Mouse (Mus musculus) midbrain, embryonic 10.5 days (tissue): ENCODE data around the gene Cacna1a. TPM values are rescaled to one million over a fixed set of nuclear protein-coding genes. Genes with fewer than 3 reads are reported as not detected.

ENCODE experiments used
- DNase-seq: peaks from one replicate; pipeline ENCODE4 v3.0.0-alpha.2; 2017; ENCODE audit warnings: low spot score
- H3K27ac ChIP-seq: fragments of 300-500 bp; sonication (generic); replicated peaks from 2 replicates; pipeline ENCODE4 v1.5.1; 2016; ENCODE audit warnings: mild to moderate bottlenecking
- H3K27me3 ChIP-seq: fragments of 300-500 bp; sonication (generic); 2 replicates; pipeline ENCODE4 v1.6.1; 2016; ENCODE audit warnings: low read depth, mild to moderate bottlenecking; ENCODE audit not compliant: poor library complexity, severe bottlenecking
- H3K36me3 ChIP-seq: fragments of 300-500 bp; sonication (generic); 2 replicates; pipeline ENCODE4 v1.6.1; 2016; ENCODE audit warnings: mild to moderate bottlenecking, moderate library complexity
- H3K4me1 ChIP-seq: fragments of 300-500 bp; sonication (generic); 2 replicates; pipeline ENCODE4 v1.6.1; 2016
- H3K4me3 ChIP-seq: fragments of 300-500 bp; sonication (generic); 2 replicates; pipeline ENCODE4 v1.5.1; 2016; ENCODE audit warnings: mild to moderate bottlenecking, moderate library complexity
- H3K9me3 ChIP-seq: fragments of 300-500 bp; sonication (generic); replicated peaks from 2 replicates; pipeline ENCODE4 v1.6.1; 2016; ENCODE audit warnings: mild to moderate bottlenecking
- WGBS: fragments of 180-500 bp; shearing (Covaris S2); methylation state at CpG from one replicate; pipeline ENCODE4 v1.1.7; 2016; 5-methylcytosine and 5-hydroxymethylcytosine counted together
- polyA plus RNA-seq: library from polyadenylated mRNA; unstranded; fragments of >200 nt; fragmentation: Nextera tagmentation; extraction: Ambion mirVana; gene quantifications from 2 replicates; pipeline ENCODE4 v1.2.1, GENCODE M21; 2016

The Cacna1a gene
- polyA plus RNA-seq, 1 experiment from 2014 or later, result 6.9 TPM

DNA sequence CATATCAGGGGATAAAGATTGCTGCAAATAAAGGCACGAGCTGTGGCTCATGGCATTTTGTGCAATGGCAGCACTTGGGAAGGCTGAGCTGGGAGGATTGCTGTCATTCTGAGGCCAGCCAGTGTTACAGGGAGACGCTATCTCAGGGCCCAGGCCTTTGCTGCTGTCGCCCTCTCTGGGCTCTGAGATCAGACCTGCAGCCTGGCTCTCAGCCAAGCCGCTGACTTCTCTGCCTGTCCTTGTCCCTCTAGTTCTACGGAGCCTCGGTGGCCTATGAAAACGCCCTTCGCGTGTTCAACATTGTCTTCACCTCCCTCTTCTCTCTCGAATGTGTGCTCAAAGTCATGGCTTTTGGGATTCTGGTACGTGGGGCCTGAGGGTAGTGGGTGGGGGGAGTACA, 200.3 kb downstream of the Cacna1a start:
- H3K27ac ChIP-seq, result no peak overlapping the region
- H3K36me3 ChIP-seq, result peaks cover 6% of the 10 kb centered on the region
- H3K9me3 ChIP-seq, result no peaks in the 10 kb centered on the region
- WGBS, result 81% methylated on average over 11 of the region's 11 CpGs
- no peak for DNase-seq
- no peak overlapping the region for H3K4me3 ChIP-seq
- H3K27me3 ChIP-seq, result peaks cover 4% of the 10 kb centered on the region
- H3K4me1 ChIP-seq, result peaks cover 10% of the 10 kb centered on the region

GRCm38 (mm10) chr8:84592015-84592662, 203.9 kb downstream of the Cacna1a start:
- H3K9me3 ChIP-seq, result no peaks in the 10 kb centered on the region
- peaks cover 15% of the 10 kb centered on the region for H3K4me1 ChIP-seq
- no peak overlapping the region for H3K4me3 ChIP-seq
- H3K27ac ChIP-seq, result no peak overlapping the region
- H3K36me3 ChIP-seq, result no peaks in the 10 kb centered on the region; the same call in 1 of the 2 replicates
- DNase-seq, result peak; percentile 74
- H3K27me3 ChIP-seq, result peaks cover 19% of the 10 kb centered on the region
- 20% methylated on average over 15 of the region's 15 CpGs for WGBS

GRCm38 (mm10) chr8:84593143-84593542, 204.9 kb downstream of the Cacna1a start:
- Histone ChIP-seq H3K27me3 (peaks cover 19% of the 10 kb centered on the region), H3K4me1 (peaks cover 15% of the 10 kb centered on the region), H3K4me3 (no peak overlapping the region), H3K36me3 (no peaks in the 10 kb centered on the region), H3K9me3 (no peaks in the 10 kb centered on the region), H3K27ac (no peak overlapping the region)
- DNase-seq, result no peak
- WGBS, result 91% methylated on average over 1 of the region's 1 CpGs

- 66% methylated on average over 9 of the region's 9 CpGs for WGBS
- Histone ChIP-seq H3K9me3 (no peaks in the 10 kb centered on the region), H3K27me3 (peaks cover 29% of the 10 kb centered on the region), H3K27ac (peak overlapping the region; percentile 19; the same call in 1 of the 2 replicates), H3K36me3 (no peaks in the 10 kb centered on the region), H3K4me3 (no peak overlapping the region), H3K4me1 (peaks cover 15% of the 10 kb centered on the region)
- DNase-seq, result peak; percentile 84
These were observed 206.0 kb downstream of the Cacna1a start for GRCm38 (mm10) chr8:84594099-84594780.

DNA sequence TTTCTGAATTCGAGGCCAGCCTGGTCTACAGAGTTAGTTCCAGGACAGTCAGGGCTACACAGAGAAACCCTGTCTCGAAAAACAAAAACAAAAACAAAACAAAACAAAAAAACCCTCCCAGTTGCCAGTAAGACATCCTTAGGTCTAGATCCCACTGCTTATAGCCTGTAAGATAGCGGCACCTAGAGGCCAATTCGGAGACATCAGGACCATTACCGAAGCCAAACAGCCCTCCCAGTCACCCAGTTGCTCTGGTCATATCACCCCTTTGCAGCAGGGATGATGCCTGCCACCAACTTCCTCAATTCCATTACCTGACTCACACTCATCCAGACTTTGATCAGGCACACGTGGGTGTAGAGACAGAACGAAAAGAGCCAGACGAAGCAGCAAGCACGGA, 207.4 kb downstream of the Cacna1a start:
- peak; percentile 46 for DNase-seq
- 22% methylated on average over 9 of the region's 9 CpGs for WGBS
- H3K27ac ChIP-seq, result no peak overlapping the region
- H3K9me3 ChIP-seq, result no peaks in the 10 kb centered on the region
- H3K27me3 ChIP-seq, result peaks cover 42% of the 10 kb centered on the region
- no peaks in the 10 kb centered on the region for H3K36me3 ChIP-seq
- H3K4me1 ChIP-seq, result peaks cover 26% of the 10 kb centered on the region
- H3K4me3 ChIP-seq, result no peak overlapping the region

DNA sequence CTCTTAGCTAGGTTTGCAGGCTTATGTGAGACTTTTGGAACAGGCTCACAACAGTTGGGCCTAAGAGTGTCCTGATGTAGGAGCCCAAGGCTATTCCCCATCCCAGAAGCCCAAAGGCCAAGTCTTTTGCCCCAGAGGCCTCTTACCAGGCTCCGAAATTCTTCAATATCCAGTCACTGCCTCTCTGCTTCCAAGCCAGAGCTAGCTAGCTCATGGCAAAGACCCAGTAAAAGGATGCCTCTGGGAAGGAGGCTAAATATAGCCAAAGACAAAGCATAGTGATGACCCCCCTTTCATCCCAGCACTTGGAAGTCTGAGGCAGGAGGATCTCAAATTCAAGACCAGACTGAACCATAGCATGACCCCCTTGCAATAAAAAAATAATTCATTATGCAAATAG, 211.2 kb downstream of the Cacna1a start:
- H3K27ac ChIP-seq, result 0 out of 2 replicates have a peak overlapping the region, but pooled peaks have one; percentile 88
- H3K27me3 ChIP-seq, result peaks cover 59% of the 10 kb centered on the region
- peaks cover 25% of the 10 kb centered on the region for H3K4me1 ChIP-seq
- DNase-seq, result no peak
- H3K36me3 ChIP-seq, result 0 out of 2 replicates have a peak, but pooled peaks cover 4% of the 10 kb centered on the region
- WGBS, result 90% methylated on average over 1 of the region's 1 CpGs
- H3K4me3 ChIP-seq, result no peak overlapping the region
- H3K9me3 ChIP-seq, result no peaks in the 10 kb centered on the region

GRCm38 (mm10) chr8:84600311-84600907, 212.2 kb downstream of the Cacna1a start:
- 3% methylated on average over 26 of the region's 26 CpGs for WGBS
- 0 out of 2 replicates have a peak, but pooled peaks cover 4% of the 10 kb centered on the region for H3K36me3 ChIP-seq
- peaks cover 25% of the 10 kb centered on the region for H3K4me1 ChIP-seq
- peak overlapping the region; percentile 55 for H3K4me3 ChIP-seq
- H3K27ac ChIP-seq, result peak overlapping the region; percentile 88
- peak; percentile 60 for DNase-seq
- peaks cover 59% of the 10 kb centered on the region for H3K27me3 ChIP-seq
- no peaks in the 10 kb centered on the region for H3K9me3 ChIP-seq

GRCm38 (mm10) chr8:84601221-84601751, 213.0 kb downstream of the Cacna1a start:
- peak overlapping the region; percentile 88 for H3K27ac ChIP-seq
- DNase-seq, result no peak
- H3K9me3 ChIP-seq, result no peaks in the 10 kb centered on the region
- H3K4me3 ChIP-seq, result peak overlapping the region; percentile 55
- 4% methylated on average over 19 of the region's 19 CpGs for WGBS
- 0 out of 2 replicates have a peak, but pooled peaks cover 4% of the 10 kb centered on the region for H3K36me3 ChIP-seq
- H3K4me1 ChIP-seq, result peaks cover 25% of the 10 kb centered on the region
- H3K27me3 ChIP-seq, result peaks cover 57% of the 10 kb centered on the region

DNA sequence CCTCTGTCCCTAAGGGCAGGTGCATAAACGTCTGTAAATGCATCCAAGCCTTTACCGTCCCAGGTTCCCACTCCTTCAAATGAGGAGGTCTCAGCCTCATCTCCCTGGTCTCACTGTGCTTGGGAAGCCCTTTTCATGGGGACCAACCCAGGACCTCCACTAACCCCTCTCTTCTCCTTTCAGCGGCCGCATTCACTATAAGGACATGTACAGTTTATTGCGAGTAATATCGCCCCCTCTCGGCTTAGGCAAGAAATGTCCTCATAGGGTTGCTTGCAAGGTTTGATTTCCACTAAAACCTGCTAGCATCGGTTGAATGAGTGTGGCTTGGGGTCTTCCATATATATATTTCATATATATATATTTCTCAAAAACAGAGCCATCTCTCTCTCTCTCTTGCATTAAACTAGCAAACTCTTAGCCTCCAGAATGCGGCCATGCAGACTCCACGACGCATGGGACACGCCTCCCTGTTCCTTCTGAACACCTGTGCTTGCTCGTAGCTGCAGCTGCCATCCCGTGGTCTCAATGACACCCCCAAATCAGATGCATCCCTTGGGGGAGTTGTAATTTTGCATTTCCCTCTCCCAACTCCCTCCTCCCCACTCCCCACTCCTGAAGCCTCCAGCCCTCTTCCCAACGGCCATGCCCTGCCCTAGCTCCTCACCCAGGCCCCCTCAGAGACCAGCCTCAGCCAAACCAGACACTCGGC, 226.4 kb downstream of the Cacna1a start:
- Histone ChIP-seq H3K27ac (no peak overlapping the region), H3K9me3 (no peaks in the 10 kb centered on the region), H3K36me3 (no peaks in the 10 kb centered on the region), H3K4me1 (peaks cover 25% of the 10 kb centered on the region), H3K4me3 (no peak overlapping the region), H3K27me3 (peaks cover 60% of the 10 kb centered on the region)
- no peak for DNase-seq
- 38% methylated on average over 16 of the region's 16 CpGs for WGBS

DNA sequence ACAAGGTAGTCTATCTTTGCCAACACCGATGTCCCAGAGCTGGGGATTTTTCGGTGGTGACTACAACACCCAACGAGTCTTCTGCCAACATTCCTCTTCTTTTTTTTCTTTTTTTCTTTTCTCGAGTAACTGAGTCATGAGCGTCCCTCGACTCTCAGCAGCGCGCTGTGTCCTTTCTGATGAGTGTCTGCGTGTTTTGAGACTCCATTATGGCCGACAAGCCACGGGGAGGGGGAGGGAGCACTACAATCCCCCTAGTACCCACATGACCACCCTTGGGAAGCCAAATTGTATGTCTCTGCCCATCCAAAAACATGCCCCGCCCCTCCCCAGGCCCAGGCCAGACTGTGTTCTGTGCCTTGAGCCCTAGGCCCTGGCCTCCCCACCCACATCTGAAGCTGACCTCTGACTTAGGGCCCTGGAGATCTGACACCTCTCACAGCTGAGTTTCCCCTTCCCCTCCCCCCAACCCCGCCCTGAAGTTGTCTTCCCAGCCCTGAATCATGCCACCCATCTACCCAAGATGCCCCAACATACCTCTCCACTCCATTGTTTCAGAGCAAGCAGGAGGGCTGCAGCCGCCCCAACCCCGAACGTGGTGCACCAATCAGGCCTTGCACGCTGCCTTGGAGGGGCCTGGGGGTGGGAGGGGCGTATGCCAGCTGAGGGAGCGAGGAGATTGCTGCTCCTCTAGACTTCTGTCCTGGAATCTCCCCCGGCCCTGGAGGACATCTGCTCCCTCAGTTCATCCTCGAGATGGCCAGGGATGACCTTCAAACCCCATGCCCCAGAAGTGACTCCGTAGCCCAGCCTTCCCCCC, 227.6 kb downstream of the Cacna1a start:
- H3K4me3 ChIP-seq, result no peak overlapping the region
- 23% methylated on average over 22 of the region's 22 CpGs for WGBS
- peaks cover 60% of the 10 kb centered on the region for H3K27me3 ChIP-seq
- H3K9me3 ChIP-seq, result no peaks in the 10 kb centered on the region
- DNase-seq, result no peak
- peak overlapping the region; percentile 63 for H3K27ac ChIP-seq
- no peaks in the 10 kb centered on the region for H3K36me3 ChIP-seq
- peaks cover 25% of the 10 kb centered on the region for H3K4me1 ChIP-seq

GRCm38 (mm10) chr8:84617005-84617404, 228.8 kb downstream of the Cacna1a start:
- DNase-seq, result no peak
- Histone ChIP-seq H3K4me3 (no peak overlapping the region), H3K9me3 (no peaks in the 10 kb centered on the region), H3K27ac (peak overlapping the region; percentile 63; the same call in 1 of the 2 replicates), H3K36me3 (no peaks in the 10 kb centered on the region), H3K27me3 (peaks cover 54% of the 10 kb centered on the region), H3K4me1 (peaks cover 25% of the 10 kb centered on the region)
- 52% methylated on average over 22 of the region's 22 CpGs for WGBS
